Mouse (Mus musculus): ENCODE measurements at regions not wholly inside any gene's neighbourhood (a gene's known extent, or its start where the extent isn't known, plus 50 kb on each side); places are given as distances from the start of the nearest gene placed in this dataset.

GRCm38 (mm10) chr2:6263565-6263964 lies 50.7 kb upstream of the Echdc3 start:
- no peak for DNase-seq (ENCODE audit: low spot score)

- DNase-seq (ENCODE audit: low spot score) = no peak
Measured at GRCm38 (mm10) chr2:6264085-6264783, 51.4 kb upstream of the Echdc3 start.

- DNase-seq (ENCODE audit: low spot score) = no peak
Measured at GRCm38 (mm10) chr2:6265117-6265516, 52.3 kb upstream of the Echdc3 start.

- no peak for DNase-seq (ENCODE audit: low spot score)
Measured at GRCm38 (mm10) chr2:6267066-6267465, 54.2 kb upstream of the Echdc3 start.

GRCm38 (mm10) chr2:6267537-6267936 lies 54.7 kb upstream of the Echdc3 start:
- peak; percentile 25 for DNase-seq (ENCODE audit: low spot score)

- no peak for DNase-seq (ENCODE audit: low spot score)
Measured at GRCm38 (mm10) chr2:6272514-6272913, 50.0 kb upstream of the Usp6nl start.

Measured in urinary bladder, adult 2 months (tissue).